Mouse (Mus musculus): ENCODE results near the gene Pank4.

DNA sequence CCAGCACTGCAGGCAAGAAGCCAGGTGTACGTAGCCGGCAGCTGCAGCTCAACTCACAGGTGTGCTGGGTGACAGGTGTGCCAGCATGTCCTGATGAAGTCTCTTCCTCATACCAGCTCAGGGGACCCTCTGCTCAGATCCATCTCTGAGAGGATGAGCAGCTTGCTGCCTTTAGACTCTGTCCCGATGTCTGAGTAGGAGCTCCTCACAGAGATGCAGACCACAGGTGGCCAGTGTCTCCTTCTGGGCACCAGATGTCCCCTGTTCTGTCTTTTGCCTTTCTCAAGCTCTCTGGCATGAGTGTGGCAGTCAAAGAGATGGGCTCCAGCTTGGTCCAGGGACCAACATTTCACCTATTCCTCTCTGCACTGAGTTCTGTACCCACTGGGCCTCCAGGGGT lies 43.7 kb downstream of the Pank4 start:
- TF ChIP-seq CTCF (IDR thresholded peaks at IDR 0.05; ENCODE audit: low read depth): no peak
- no peak for TF ChIP-seq EP300 (optimal IDR thresholded peaks at IDR 0.05)
